Mouse (Mus musculus) heart, embryonic 11.5 days (tissue): ENCODE results near the gene Stat5a. TPM values are rescaled to one million over a fixed set of nuclear protein-coding genes. Genes with fewer than 3 reads are reported as not detected.
A peak's percentile ranks its signal among the peaks of the same experiment; 100 is the strongest.

Source experiments
- ATAC-seq: fragments of 200-750 bp; cut with Nextera tagmentation; replicated peaks from 2 replicates; pipeline ENCODE4 v1.8.0; 2017; ENCODE audit warnings: moderate library complexity; ENCODE audit not compliant: insufficient number of reproducible peaks, low FRiP score, low TSS enrichment
- H3K27ac ChIP-seq: fragments of 300-500 bp; sonication (generic); 2 replicates; pipeline ENCODE4 v1.5.1; 2014; ENCODE audit warnings: mild to moderate bottlenecking, low read depth, low read length
- H3K27me3 ChIP-seq: fragments of 300-500 bp; sonication (generic); 2 replicates; pipeline ENCODE4 v1.6.1; 2014; ENCODE audit warnings: mild to moderate bottlenecking, low read length, mixed read lengths; ENCODE audit not compliant: control insufficient read depth, insufficient read depth
- H3K36me3 ChIP-seq: fragments of 300-500 bp; sonication (generic); 2 replicates; pipeline ENCODE4 v1.6.1; 2014; ENCODE audit warnings: mild to moderate bottlenecking, low read length, moderate library complexity, mixed read lengths; ENCODE audit not compliant: control insufficient read depth, insufficient read depth
- H3K4me1 ChIP-seq: fragments of 300-500 bp; sonication (generic); 2 replicates; pipeline ENCODE4 v1.6.1; 2014; ENCODE audit warnings: low read length; ENCODE audit not compliant: control insufficient read depth, insufficient read depth
- H3K4me2 ChIP-seq: fragments of 300-500 bp; sonication (generic); 2 replicates; pipeline ENCODE4 v1.6.1; 2014; ENCODE audit warnings: mild to moderate bottlenecking, moderate library complexity
- H3K4me3 ChIP-seq: fragments of 300-500 bp; sonication (generic); 2 replicates; pipeline ENCODE4 v1.5.1; 2014; ENCODE audit warnings: low read depth, low read length
- H3K9ac ChIP-seq: fragments of 300-500 bp; sonication (generic); 2 replicates; pipeline ENCODE4 v1.6.1; 2014; ENCODE audit warnings: mild to moderate bottlenecking, low read depth, low read length, moderate library complexity
- H3K9me3 ChIP-seq: fragments of 300-500 bp; sonication (generic); replicated peaks from 2 replicates; pipeline ENCODE4 v1.6.1; 2016; ENCODE audit warnings: low read length; ENCODE audit not compliant: control insufficient read depth
- whole genome bisulfite sequencing: fragments of 180-500 bp; shearing (Covaris S2); extraction: QIAGEN DNeasy Blood & Tissue Kit; methylation state at CpG from one replicate; pipeline ENCODE4 v1.1.7; 2014; ENCODE audit not compliant: insufficient replicate concordance; 5-methylcytosine and 5-hydroxymethylcytosine counted together
- polyA plus RNA-seq: library from polyadenylated mRNA; unstranded; fragments of >200 nt; fragmentation: Nextera tagmentation; extraction: Ambion mirVana; gene quantifications from 2 replicates; pipeline ENCODE4 v1.2.1, GENCODE M21; 2014

Stat5a gene
- polyA plus RNA-seq, 1 experiment from 2014 or later, result 5.6 TPM

GRCm38 (mm10) chr11:100898441-100899199 is 39.5 kb downstream of the Stat5a start:
- peaks cover 4% of the 10 kb centered on the region; the same call in 1 of the 2 replicates for H3K4me1 ChIP-seq
- no peak overlapping the region for H3K9ac ChIP-seq
- H3K27ac ChIP-seq, result no peak overlapping the region
- H3K4me2 ChIP-seq, result no peak overlapping the region
- H3K36me3 ChIP-seq, result peaks cover 14% of the 10 kb centered on the region
- WGBS, result 83% methylated on average over 16 of the region's 16 CpGs
- H3K27me3 ChIP-seq, result no peaks in the 10 kb centered on the region
- H3K4me3 ChIP-seq, result no peak overlapping the region
- no peaks in the 10 kb centered on the region for H3K9me3 ChIP-seq
- ATAC-seq, result no peak

GRCm38 (mm10) chr11:100904580-100905351 is 45.6 kb downstream of the Stat5a start:
- no peaks in the 10 kb centered on the region for H3K9me3 ChIP-seq
- ATAC-seq, result no peak
- no peak overlapping the region for H3K4me2 ChIP-seq
- no peak overlapping the region for H3K4me3 ChIP-seq
- WGBS, result 72% methylated on average over 19 of the region's 20 CpGs
- no peak overlapping the region for H3K9ac ChIP-seq
- no peak overlapping the region for H3K27ac ChIP-seq
- H3K4me1 ChIP-seq, result peaks cover 4% of the 10 kb centered on the region; the same call in 1 of the 2 replicates
- no peaks in the 10 kb centered on the region for H3K27me3 ChIP-seq
- H3K36me3 ChIP-seq, result peaks cover 29% of the 10 kb centered on the region

DNA sequence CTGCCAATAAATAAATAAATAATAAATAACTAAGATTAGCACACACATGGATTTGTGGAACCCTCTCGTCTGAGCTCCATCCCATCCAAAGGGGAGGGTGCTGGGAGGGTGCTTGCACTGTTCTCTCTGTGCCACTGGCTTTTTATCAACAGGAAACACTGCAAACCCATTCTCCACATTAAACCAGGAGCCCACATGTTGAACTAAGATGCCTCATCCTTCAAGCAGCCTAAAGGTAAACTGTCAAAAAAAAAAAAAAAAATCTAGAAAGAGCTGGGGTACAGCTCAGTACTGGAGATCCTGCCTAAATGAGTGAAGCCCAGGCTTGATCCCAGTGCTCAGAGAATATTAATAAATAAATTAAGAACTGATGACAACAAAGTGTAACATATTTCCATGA is 46.8 kb downstream of the Stat5a start:
- H3K4me3 ChIP-seq, result no peak overlapping the region
- no peak overlapping the region for H3K27ac ChIP-seq
- no peaks in the 10 kb centered on the region for H3K27me3 ChIP-seq
- H3K4me2 ChIP-seq, result no peak overlapping the region
- H3K9me3 ChIP-seq, result no peaks in the 10 kb centered on the region
- 36% methylated on average over 1 of the region's 1 CpGs for WGBS
- peaks cover 28% of the 10 kb centered on the region for H3K36me3 ChIP-seq
- peaks cover 4% of the 10 kb centered on the region; the same call in 1 of the 2 replicates for H3K4me1 ChIP-seq
- no peak overlapping the region for H3K9ac ChIP-seq
- no peak for ATAC-seq

DNA sequence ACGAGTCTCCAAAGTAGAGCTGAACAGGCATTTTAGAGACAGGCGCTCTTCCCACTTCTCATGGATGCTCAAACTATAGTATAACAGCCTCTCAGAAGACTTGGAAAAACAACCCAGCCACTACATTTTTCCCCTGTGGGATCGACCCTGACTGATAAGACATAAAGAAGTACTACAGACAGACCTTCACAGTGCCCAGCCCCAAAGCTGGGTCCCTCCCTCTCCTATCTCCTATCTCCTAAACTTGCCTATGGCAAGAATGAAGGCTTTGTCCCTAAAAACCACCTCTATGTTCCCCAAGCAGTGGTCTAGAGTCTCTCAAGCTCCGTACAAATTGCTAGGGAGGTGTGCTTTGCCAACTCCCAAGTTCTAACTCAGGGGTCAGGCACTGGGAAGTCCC is 47.7 kb downstream of the Stat5a start:
- no peaks in the 10 kb centered on the region for H3K9me3 ChIP-seq
- no peak overlapping the region for H3K9ac ChIP-seq
- peaks cover 4% of the 10 kb centered on the region; the same call in 1 of the 2 replicates for H3K4me1 ChIP-seq
- ATAC-seq, result no peak
- no peaks in the 10 kb centered on the region for H3K27me3 ChIP-seq
- no peak overlapping the region for H3K4me3 ChIP-seq
- H3K36me3 ChIP-seq, result peaks cover 23% of the 10 kb centered on the region
- no peak overlapping the region for H3K4me2 ChIP-seq
- WGBS, result 73% methylated on average over 4 of the region's 4 CpGs
- no peak overlapping the region for H3K27ac ChIP-seq

- H3K9ac ChIP-seq, result no peak overlapping the region
- no peaks in the 10 kb centered on the region for H3K9me3 ChIP-seq
- ATAC-seq, result no peak
- no peak overlapping the region for H3K27ac ChIP-seq
- no peak overlapping the region for H3K4me3 ChIP-seq
- H3K4me2 ChIP-seq, result no peak overlapping the region
- H3K4me1 ChIP-seq, result peaks cover 12% of the 10 kb centered on the region
- no peaks in the 10 kb centered on the region for H3K27me3 ChIP-seq
- H3K36me3 ChIP-seq, result peaks cover 18% of the 10 kb centered on the region
- WGBS, result 73% methylated on average over 2 of the region's 2 CpGs
These were observed 49.0 kb downstream of the Stat5a start for GRCm38 (mm10) chr11:100908112-100908511.

GRCm38 (mm10) chr11:100908567-100908966 is 49.4 kb downstream of the Stat5a start:
- Histone ChIP-seq H3K36me3 (peaks cover 18% of the 10 kb centered on the region), H3K27ac (no peak overlapping the region), H3K9me3 (no peaks in the 10 kb centered on the region), H3K4me2 (no peak overlapping the region), H3K4me3 (no peak overlapping the region), H3K27me3 (no peaks in the 10 kb centered on the region), H3K4me1 (peaks cover 15% of the 10 kb centered on the region), H3K9ac (no peak overlapping the region)
- 84% methylated on average over 9 of the region's 9 CpGs for WGBS
- no peak for ATAC-seq

DNA sequence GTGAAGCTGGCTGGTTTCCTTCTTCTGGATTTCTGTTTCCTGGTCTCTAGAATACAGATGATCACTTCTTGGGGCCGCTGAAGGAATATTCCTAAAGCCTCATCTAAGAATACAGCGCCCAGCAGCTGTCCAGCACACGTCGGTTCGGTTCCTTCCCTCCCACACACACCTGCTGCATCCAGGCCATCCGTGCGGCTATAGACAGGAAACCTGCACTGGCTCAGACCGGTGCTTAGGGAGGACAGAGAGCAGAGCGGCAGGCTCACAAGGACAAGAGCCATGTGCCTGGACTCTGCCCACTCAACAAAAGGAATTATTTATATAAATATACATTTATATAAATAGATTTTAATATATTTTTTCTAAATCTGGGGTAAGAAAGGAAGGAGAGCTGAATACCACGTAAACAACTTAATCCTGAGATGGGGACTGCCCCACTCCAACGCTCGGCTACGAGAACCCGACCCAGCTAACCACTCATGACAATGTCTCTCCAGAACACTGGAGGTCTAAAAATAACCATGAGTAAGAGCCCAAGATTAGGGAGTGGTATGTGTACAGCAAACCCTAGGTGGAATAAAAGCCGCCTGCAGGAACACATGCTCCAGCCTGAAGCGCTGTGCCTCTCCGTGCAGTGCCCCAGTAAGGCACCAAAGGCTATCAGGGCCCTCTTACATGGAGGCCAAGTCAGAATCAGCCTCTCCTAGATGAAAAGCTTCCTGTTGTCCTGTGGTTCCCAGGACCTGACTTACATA is 53.4 kb downstream of the Stat5a start:
- no peak for ATAC-seq
- peaks cover 11% of the 10 kb centered on the region for H3K4me1 ChIP-seq
- peak overlapping the region; percentile 70 for H3K27ac ChIP-seq
- H3K9me3 ChIP-seq, result no peaks in the 10 kb centered on the region
- H3K27me3 ChIP-seq, result no peaks in the 10 kb centered on the region
- peaks cover 11% of the 10 kb centered on the region for H3K36me3 ChIP-seq
- H3K4me2 ChIP-seq, result peak overlapping the region; percentile 34
- peak overlapping the region; percentile 52; the same call in 1 of the 2 replicates for H3K9ac ChIP-seq
- WGBS, result 54% methylated on average over 17 of the region's 17 CpGs
- H3K4me3 ChIP-seq, result no peak overlapping the region

DNA sequence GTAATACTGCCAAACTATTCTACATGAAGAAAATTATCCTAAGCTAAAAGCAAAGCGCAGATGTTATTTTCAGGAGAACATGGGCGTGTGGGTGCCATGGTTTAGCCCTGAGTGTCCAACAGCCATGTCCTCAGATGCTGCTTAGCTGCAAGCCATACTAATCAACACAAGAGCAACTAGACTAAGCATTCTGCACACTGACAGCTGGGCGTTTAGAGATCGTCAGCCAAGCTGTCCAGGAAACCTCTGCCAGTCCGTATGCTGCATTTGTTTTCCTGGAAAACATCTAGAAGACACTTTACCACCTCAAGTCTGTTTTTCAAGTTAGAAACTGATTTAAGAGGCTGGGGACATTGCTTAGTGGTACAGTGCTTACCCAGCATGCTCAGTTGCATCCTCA is 55.3 kb downstream of the Stat5a start:
- Histone ChIP-seq H3K4me2 (no peak overlapping the region), H3K27ac (no peak overlapping the region), H3K9ac (no peak overlapping the region), H3K9me3 (no peaks in the 10 kb centered on the region), H3K4me3 (no peak overlapping the region), H3K4me1 (peaks cover 11% of the 10 kb centered on the region), H3K27me3 (no peaks in the 10 kb centered on the region), H3K36me3 (peaks cover 4% of the 10 kb centered on the region; the same call in 1 of the 2 replicates)
- no peak for ATAC-seq
- 87% methylated on average over 5 of the region's 5 CpGs for WGBS
